Mouse (Mus musculus) forebrain, embryonic 16.5 days (tissue): ENCODE measurements around the gene Sst. TPM values are rescaled to one million over a fixed set of nuclear protein-coding genes. Genes with fewer than 3 reads are reported as not detected.

Source experiments
- ATAC-seq: fragments of 200-750 bp; cut with Nextera tagmentation; 2 replicates; pipeline ENCODE4 v1.8.0; 2017; ENCODE audit warnings: mild to moderate bottlenecking, moderate library complexity
- H3K27ac ChIP-seq: fragments of 300-500 bp; sonication (generic); 2 replicates; pipeline ENCODE4 v1.5.1; 2014; ENCODE audit warnings: low read length, control low read depth
- H3K27me3 ChIP-seq: fragments of 300-500 bp; sonication (generic); replicated peaks from 2 replicates; pipeline ENCODE4 v1.6.1; 2014; ENCODE audit warnings: low read length; ENCODE audit not compliant: control insufficient read depth, insufficient read depth
- H3K36me3 ChIP-seq: fragments of 300-500 bp; sonication (generic); 2 replicates; pipeline ENCODE4 v1.6.1; 2014; ENCODE audit not compliant: control insufficient read depth, insufficient read depth
- H3K4me1 ChIP-seq: fragments of 300-500 bp; sonication (generic); replicated peaks from 2 replicates; pipeline ENCODE4 v1.6.1; 2014; ENCODE audit warnings: low read length; ENCODE audit not compliant: control insufficient read depth, insufficient read depth
- H3K4me2 ChIP-seq: fragments of 300-500 bp; sonication (generic); 2 replicates; pipeline ENCODE4 v1.6.1; 2014; ENCODE audit warnings: mild to moderate bottlenecking, low read length, control low read depth
- H3K4me3 ChIP-seq: fragments of 300-500 bp; sonication (generic); replicated peaks from 2 replicates; pipeline ENCODE4 v1.5.1; 2014; ENCODE audit warnings: mild to moderate bottlenecking, low read length, control low read depth
- H3K9ac ChIP-seq: fragments of 300-500 bp; sonication (generic); replicated peaks from 2 replicates; pipeline ENCODE4 v1.6.1; 2014; ENCODE audit warnings: low read depth, low read length, control low read depth
- H3K9me3 ChIP-seq: fragments of 300-500 bp; sonication (generic); 2 replicates; pipeline ENCODE4 v1.6.1; 2016; ENCODE audit warnings: low read length; ENCODE audit not compliant: control insufficient read depth
- WGBS: fragments of 180-500 bp; shearing (Covaris S2); extraction: QIAGEN DNeasy Blood & Tissue Kit; methylation state at CpG from one replicate; pipeline ENCODE4 v1.1.7; 2014; 5-methylcytosine and 5-hydroxymethylcytosine counted together
- polyA plus RNA-seq: library from polyadenylated mRNA; unstranded; fragments of >200 nt; fragmentation: Nextera tagmentation; extraction: Ambion mirVana; gene quantifications from 2 replicates; pipeline ENCODE4 v1.2.1, GENCODE M21; 2015

Sst gene
- polyA plus RNA-seq, result 208 and 241 TPM in 2 replicates

DNA sequence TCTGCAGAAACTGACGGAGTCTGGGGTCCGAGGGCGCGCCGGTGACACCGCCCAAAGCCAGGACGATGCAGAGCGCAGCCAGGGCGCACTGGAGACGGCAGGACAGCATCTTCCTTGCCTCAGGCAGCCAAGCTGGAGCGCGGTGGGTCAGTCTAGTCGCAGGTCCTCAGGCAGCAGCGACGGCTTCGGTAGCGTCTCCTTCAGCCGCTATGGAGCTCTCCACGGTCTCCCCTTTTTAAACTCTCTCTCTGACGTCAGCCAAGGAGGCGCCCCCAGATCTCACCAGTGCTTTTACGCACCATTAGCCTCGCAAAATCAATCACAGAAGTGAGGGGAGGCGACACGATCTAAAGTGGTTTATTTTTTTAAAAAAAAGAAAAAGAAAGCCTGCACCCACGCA lies at the start of gene Sst:
Sst (minus strand) TSS at position 323 of the 400 bp plus-strand sequence.
- Histone ChIP-seq H3K27ac (no peak within 1 kb of the TSS), H3K9ac (0 out of 2 replicates have a peak within 1 kb of the TSS, but pooled peaks have one; percentile 17), H3K4me1 (peaks cover 4% of the 10 kb centered on the region), H3K27me3 (peaks cover 29% of the 10 kb centered on the region), H3K9me3 (no peaks in the 10 kb centered on the region), H3K36me3 (no peaks in the 10 kb centered on the region), H3K4me3 (peak within 1 kb of the TSS; percentile 33), H3K4me2 (peak within 1 kb of the TSS; percentile 41)
- peak; percentile 52; the same call in 1 of the 2 replicates for ATAC-seq
- WGBS, result 5% methylated on average over 26 of the region's 26 CpGs

DNA sequence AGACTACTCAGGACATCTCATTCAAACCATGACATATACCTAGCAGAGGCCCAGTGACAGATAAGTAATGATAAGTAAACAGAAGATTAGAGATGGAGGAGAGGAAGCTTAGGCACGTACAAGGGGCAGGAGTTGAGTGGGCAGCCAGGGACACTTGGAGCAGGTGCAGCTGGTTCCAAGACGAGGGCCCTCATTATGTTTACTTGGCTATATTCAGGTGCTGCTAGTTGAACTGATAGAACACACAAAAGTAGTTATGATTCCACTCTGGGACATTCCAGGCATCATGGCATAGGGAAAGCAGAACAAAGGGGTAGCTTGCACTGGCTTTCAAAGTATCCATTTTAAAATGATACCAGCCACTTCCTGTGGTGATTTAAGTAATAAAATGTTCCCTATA lies 43.6 kb upstream of the Sst start:
- Histone ChIP-seq H3K4me1 (no peaks in the 10 kb centered on the region), H3K9ac (no peak overlapping the region), H3K27ac (no peak overlapping the region), H3K9me3 (no peaks in the 10 kb centered on the region), H3K4me3 (no peak overlapping the region), H3K36me3 (no peaks in the 10 kb centered on the region), H3K27me3 (no peaks in the 10 kb centered on the region), H3K4me2 (no peak overlapping the region)
- WGBS, result 85% methylated on average over 2 of the region's 2 CpGs
- no peak for ATAC-seq

DNA sequence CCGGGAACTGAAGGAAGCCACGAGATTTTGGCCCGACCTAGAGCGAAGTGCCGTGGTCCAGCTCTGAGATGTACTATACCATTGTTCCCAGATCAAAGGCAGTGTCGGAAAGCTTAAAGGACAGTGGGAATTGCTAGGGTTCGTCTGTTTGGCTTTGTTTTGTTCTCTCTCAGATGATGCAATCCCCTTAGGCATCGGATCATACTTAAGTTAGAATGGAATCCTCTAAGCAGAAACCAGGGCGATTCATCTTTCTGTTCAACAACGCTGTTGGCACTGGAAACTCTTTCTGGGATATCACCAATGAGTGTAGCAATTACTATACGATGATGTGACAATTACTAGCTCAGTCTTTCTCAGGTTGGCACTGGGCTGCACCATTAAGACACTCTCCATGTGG lies 41.5 kb upstream of the Sst start, which contains the start of gene Rtp2:
Rtp2 (minus strand) TSS at position 101 of the 400 bp plus-strand sequence.
- H3K36me3 ChIP-seq, result no peaks in the 10 kb centered on the region
- H3K4me1 ChIP-seq, result no peaks in the 10 kb centered on the region
- H3K27ac ChIP-seq, result no peak within 1 kb of the TSS
- H3K9me3 ChIP-seq, result no peaks in the 10 kb centered on the region
- H3K4me2 ChIP-seq, result no peak within 1 kb of the TSS
- ATAC-seq, result no peak
- H3K9ac ChIP-seq, result no peak within 1 kb of the TSS
- H3K4me3 ChIP-seq, result no peak within 1 kb of the TSS
- H3K27me3 ChIP-seq, result no peaks in the 10 kb centered on the region
- WGBS, result 53% methylated on average over 11 of the region's 11 CpGs

DNA sequence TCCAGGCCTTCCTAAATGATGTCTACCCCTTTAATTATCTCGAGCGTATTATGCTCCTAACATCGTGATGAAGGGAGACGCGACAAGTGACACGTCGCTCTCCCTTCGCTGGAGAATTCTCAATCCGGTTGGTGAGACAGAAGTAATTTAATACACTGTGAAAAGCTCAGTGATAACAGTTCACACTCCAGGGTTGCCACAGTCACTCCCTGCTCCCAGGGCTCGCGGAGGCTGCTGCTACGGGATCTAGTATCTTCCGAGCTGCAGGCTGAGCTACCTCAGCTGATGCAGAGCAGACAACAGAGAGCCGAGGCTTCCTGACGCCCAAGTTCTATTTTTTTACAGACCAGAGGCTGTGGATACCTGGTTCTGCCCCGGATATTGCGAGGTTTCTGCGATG lies 40.5 kb upstream of the Sst start:
- H3K9ac ChIP-seq, result no peak overlapping the region
- no peaks in the 10 kb centered on the region for H3K4me1 ChIP-seq
- no peaks in the 10 kb centered on the region for H3K27me3 ChIP-seq
- no peak for ATAC-seq
- no peak overlapping the region for H3K4me3 ChIP-seq
- no peak overlapping the region for H3K4me2 ChIP-seq
- H3K9me3 ChIP-seq, result no peaks in the 10 kb centered on the region
- no peak overlapping the region for H3K27ac ChIP-seq
- H3K36me3 ChIP-seq, result no peaks in the 10 kb centered on the region
- 72% methylated on average over 18 of the region's 18 CpGs for WGBS

DNA sequence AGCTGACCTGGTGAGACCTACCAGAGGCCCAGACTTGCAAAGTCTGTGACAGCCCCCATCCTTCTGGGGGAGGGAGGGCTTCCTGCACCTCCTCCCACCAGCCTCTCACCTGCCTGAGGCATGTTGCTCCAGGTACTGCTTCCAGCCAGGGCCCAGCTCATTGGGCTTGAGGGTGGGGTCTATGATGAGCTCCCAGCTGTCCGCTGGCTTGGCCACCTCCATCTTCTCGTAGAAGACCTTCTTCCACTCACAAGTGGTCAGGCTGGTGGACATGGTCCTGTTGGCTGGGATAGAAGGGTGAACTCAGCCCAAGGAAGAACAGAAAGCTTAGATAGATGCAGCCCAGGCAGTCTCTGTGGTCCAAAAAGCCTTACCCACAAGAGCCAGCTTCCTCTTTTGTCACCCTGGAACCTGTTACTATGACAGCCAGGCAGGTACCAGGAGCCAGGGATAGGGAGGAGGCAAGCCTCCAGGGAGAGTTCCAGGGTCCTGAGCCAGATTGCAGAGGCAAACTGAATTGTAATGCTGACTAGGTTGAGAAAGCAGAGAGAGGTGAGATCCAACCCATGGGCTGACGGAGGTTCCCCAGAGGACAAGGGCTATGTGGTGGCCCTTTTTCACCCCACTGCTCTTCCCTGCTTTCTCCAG lies 39.8 kb upstream of the Sst start:
- no peak for ATAC-seq

DNA sequence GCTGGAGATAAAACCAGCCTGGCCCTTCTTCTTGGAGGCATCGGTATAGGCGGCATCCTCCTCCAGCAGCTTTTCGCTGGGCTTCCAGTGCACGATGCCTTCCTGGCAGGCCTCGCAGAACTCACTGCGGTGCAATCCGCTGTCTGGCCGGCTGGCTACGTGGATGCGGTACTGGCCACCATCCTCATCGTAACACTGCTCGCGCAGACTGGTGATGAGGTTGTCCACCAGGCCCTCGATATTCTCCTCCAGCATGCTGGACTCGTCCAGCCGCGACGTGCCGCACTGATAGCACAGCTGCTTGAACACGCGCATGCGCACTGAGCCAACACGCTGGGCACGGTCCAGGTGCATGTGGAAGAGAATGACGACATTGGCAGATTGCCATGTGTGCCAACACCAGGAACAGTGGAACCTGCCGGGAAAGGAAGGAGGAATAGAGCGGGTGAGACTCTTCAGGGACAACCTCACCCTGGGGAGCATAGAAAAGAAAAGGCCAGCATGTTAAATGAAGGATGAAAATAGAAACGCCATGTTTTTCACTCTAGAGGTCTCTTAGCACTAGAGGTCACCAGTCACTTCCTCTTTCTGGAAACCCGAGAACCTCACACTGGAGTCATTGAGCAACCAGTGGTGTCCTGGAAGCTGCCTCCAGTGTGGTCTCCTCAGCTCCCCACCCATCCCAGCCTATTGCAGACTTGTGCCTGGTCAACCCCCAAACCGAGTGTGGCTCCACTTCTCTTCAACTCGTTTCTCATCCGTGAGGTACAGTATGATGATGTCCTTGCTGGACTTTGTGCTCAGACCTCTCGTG lies 36.8 kb upstream of the Sst start:
- no peak overlapping the region for H3K9ac ChIP-seq
- H3K27ac ChIP-seq, result no peak overlapping the region
- no peaks in the 10 kb centered on the region for H3K9me3 ChIP-seq
- H3K4me2 ChIP-seq, result no peak overlapping the region
- no peaks in the 10 kb centered on the region for H3K36me3 ChIP-seq
- no peak for ATAC-seq
- H3K27me3 ChIP-seq, result no peaks in the 10 kb centered on the region
- no peak overlapping the region for H3K4me3 ChIP-seq
- H3K4me1 ChIP-seq, result no peaks in the 10 kb centered on the region
- WGBS, result 92% methylated on average over 33 of the region's 33 CpGs

More for the DNA sequence above, 39.8 kb upstream of the Sst start:
- Histone ChIP-seq H3K4me3 (no peak overlapping the region), H3K27ac (no peak overlapping the region), H3K36me3 (no peaks in the 10 kb centered on the region), H3K27me3 (no peaks in the 10 kb centered on the region), H3K9ac (no peak overlapping the region), H3K4me1 (no peaks in the 10 kb centered on the region), H3K4me2 (no peak overlapping the region), H3K9me3 (no peaks in the 10 kb centered on the region)
- 86% methylated on average over 3 of the region's 3 CpGs for WGBS

DNA sequence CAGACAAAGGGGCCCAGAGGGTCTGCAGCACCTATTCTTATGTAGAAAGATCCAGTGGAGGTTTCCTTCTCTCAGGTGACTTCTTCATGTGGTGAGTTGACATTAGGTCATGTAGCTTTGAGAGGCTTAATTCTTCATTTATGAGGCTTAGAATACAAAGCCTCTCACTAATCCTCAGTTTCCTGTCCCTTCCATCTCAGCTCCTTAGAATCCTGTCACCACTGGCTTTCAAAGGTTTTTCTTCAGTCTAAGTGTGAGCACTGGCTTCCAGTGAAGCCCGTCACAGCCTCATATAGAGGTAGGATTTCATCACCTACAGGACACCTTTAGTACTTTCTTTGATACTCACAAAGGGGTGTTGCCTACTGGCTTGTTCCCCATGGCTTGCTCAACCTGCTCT lies 32.1 kb upstream of the Sst start:
- 86% methylated on average over 1 of the region's 1 CpGs for WGBS
- H3K4me3 ChIP-seq, result no peak overlapping the region
- H3K4me1 ChIP-seq, result no peaks in the 10 kb centered on the region
- H3K36me3 ChIP-seq, result no peaks in the 10 kb centered on the region
- no peaks in the 10 kb centered on the region for H3K27me3 ChIP-seq
- ATAC-seq, result no peak
- no peak overlapping the region for H3K27ac ChIP-seq
- H3K4me2 ChIP-seq, result no peak overlapping the region
- no peak overlapping the region for H3K9ac ChIP-seq
- no peaks in the 10 kb centered on the region for H3K9me3 ChIP-seq

DNA sequence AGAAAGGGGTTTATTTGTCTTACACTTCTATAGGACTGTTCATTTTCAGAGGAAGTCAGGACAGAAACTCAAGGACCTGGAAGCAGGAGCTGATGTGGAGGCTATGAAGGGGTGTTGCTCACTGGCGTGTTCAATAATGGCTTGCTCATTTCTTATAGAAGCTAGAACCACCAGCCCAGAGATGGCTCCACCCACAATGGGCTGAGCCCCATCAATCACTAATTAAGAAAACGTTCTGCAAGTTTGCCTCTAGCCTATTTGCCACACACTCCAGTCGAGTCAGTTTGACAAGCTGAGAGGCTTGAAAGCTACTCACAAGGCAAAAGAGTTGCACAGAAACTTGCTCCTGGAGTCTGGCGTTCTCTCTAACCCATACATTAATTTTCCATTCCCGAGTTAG lies 30.9 kb upstream of the Sst start:
- no peak overlapping the region for H3K9ac ChIP-seq
- no peak overlapping the region for H3K27ac ChIP-seq
- ATAC-seq, result no peak
- no peaks in the 10 kb centered on the region for H3K36me3 ChIP-seq
- H3K9me3 ChIP-seq, result no peaks in the 10 kb centered on the region
- H3K27me3 ChIP-seq, result no peaks in the 10 kb centered on the region
- WGBS, result 66% methylated on average over 5 of the region's 5 CpGs
- no peak overlapping the region for H3K4me2 ChIP-seq
- no peaks in the 10 kb centered on the region for H3K4me1 ChIP-seq
- H3K4me3 ChIP-seq, result no peak overlapping the region

DNA sequence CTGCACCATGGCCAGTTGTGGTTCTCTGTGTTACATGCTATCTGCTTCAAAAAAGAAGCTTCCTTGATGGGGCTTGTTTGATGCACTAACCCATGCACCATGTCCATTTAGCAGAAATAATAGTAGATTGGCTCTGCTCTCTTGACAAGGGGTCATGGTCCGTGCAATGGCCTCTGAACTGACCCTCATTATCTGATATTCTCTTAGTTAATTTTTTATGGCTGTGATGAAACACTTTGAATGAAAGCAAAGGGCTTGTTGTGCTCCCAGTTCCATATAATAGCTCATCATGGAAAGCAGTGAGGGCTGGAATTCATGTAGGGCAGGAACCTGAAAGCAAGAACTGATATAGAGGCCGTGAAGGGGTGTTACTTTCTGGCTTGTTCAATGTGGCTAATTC lies 28.7 kb upstream of the Sst start:
- no peaks in the 10 kb centered on the region for H3K4me1 ChIP-seq
- no peaks in the 10 kb centered on the region for H3K9me3 ChIP-seq
- no peak overlapping the region for H3K27ac ChIP-seq
- no peak overlapping the region for H3K4me2 ChIP-seq
- H3K36me3 ChIP-seq, result no peaks in the 10 kb centered on the region
- no peak overlapping the region for H3K9ac ChIP-seq
- no peak overlapping the region for H3K4me3 ChIP-seq
- 85% methylated on average over 2 of the region's 2 CpGs for WGBS
- no peak for ATAC-seq
- no peaks in the 10 kb centered on the region for H3K27me3 ChIP-seq
